Mouse (Mus musculus) frontal cortex, postnatal 10 days (tissue): Measurements from ENCODE around the gene Itpr3.

Source experiments
- DNase-seq, 2 experiments: peaks; one replicate each; pipeline ENCODE4 v3.0.0; 2022; ENCODE audit warnings: low spot score in 2 of 2, mixed read lengths in 1 of 2

Gene Itpr3

GRCm38 (mm10) chr17:27119540-27119895, 62.4 kb downstream of the Itpr3 start:
- DNase-seq, result no peak

- DNase-seq, result no peak
These were observed 62.9 kb downstream of the Itpr3 start for GRCm38 (mm10) chr17:27119954-27120353.

- peak; percentile 66 to 67 for DNase-seq
These were observed 63.5 kb downstream of the Itpr3 start for GRCm38 (mm10) chr17:27120561-27121024.

- no peak for DNase-seq
These were observed 64.2 kb downstream of the Itpr3 start for GRCm38 (mm10) chr17:27121266-27121665.

GRCm38 (mm10) chr17:27121781-27122180, 64.7 kb downstream of the Itpr3 start:
- DNase-seq, result no peak

- no peak for DNase-seq
These were observed 65.6 kb downstream of the Itpr3 start for GRCm38 (mm10) chr17:27122701-27123100.

- no peak for DNase-seq
These were observed 66.0 kb downstream of the Itpr3 start for GRCm38 (mm10) chr17:27123103-27123502.

- DNase-seq, result no peak
These were observed 66.8 kb downstream of the Itpr3 start for GRCm38 (mm10) chr17:27123813-27124375.

- DNase-seq, result peak; percentile 53 to 62
These were observed 68.1 kb downstream of the Itpr3 start for GRCm38 (mm10) chr17:27125185-27125584.

- DNase-seq, result no peak
These were observed 68.6 kb downstream of the Itpr3 start for GRCm38 (mm10) chr17:27125669-27126202.

GRCm38 (mm10) chr17:27126974-27127373, 69.9 kb downstream of the Itpr3 start:
- DNase-seq, result no peak

GRCm38 (mm10) chr17:27128189-27128588, 71.1 kb downstream of the Itpr3 start:
- DNase-seq, result no peak

GRCm38 (mm10) chr17:27129291-27129690, 72.2 kb downstream of the Itpr3 start:
- DNase-seq, result no peak

- DNase-seq, result no peak
These were observed 72.7 kb downstream of the Itpr3 start for GRCm38 (mm10) chr17:27129819-27130218.

- no peak for DNase-seq
These were observed 73.1 kb downstream of the Itpr3 start for GRCm38 (mm10) chr17:27130246-27130645.

GRCm38 (mm10) chr17:27131240-27131665, 74.1 kb downstream of the Itpr3 start:
- DNase-seq, result no peak

GRCm38 (mm10) chr17:27132238-27132637, 75.1 kb downstream of the Itpr3 start:
- no peak for DNase-seq

- DNase-seq, result peak; percentile 94 to 96
These were observed 76.5 kb downstream of the Itpr3 start, which contains the start of gene Uqcc2 for GRCm38 (mm10) chr17:27133551-27134141. Uqcc2 (minus strand) TSS chr17:27133916.

- DNase-seq, result no peak
These were observed 77.1 kb downstream of the Itpr3 start for GRCm38 (mm10) chr17:27134187-27134586.

- DNase-seq, result no peak
These were observed 77.6 kb downstream of the Itpr3 start for GRCm38 (mm10) chr17:27134715-27135114.

GRCm38 (mm10) chr17:27138396-27138795, 81.3 kb downstream of the Itpr3 start:
- DNase-seq, result no peak

GRCm38 (mm10) chr17:27139304-27139703, 82.2 kb downstream of the Itpr3 start:
- peak in 1 of 2 experiments; percentile 7 for DNase-seq

GRCm38 (mm10) chr17:27140262-27140661, 83.2 kb downstream of the Itpr3 start:
- DNase-seq, result no peak
